Mouse (Mus musculus) MN1 (cell line): ENCODE data around the gene Tpcn1.
A peak's percentile ranks its signal among the peaks of the same experiment; 100 is the strongest.

Experiments
- DNase-seq: peaks from one replicate; pipeline ENCODE4 v3.0.0-alpha.2; 2016; ENCODE audit warnings: low spot score

The Tpcn1 gene

GRCm38 (mm10) chr5:120558041-120558440 is 30.4 kb downstream of the Tpcn1 start:
- DNase-seq = no peak

GRCm38 (mm10) chr5:120555871-120556270 is 32.6 kb downstream of the Tpcn1 start:
- DNase-seq = no peak

- no peak for DNase-seq
These were observed 37.8 kb downstream of the Tpcn1 start for GRCm38 (mm10) chr5:120550673-120551072.

GRCm38 (mm10) chr5:120550137-120550536 is 38.3 kb downstream of the Tpcn1 start:
- DNase-seq = no peak

GRCm38 (mm10) chr5:120548236-120548850 is 40.1 kb downstream of the Tpcn1 start:
- no peak for DNase-seq

GRCm38 (mm10) chr5:120536632-120537031 is 51.8 kb downstream of the Tpcn1 start:
- no peak for DNase-seq

- DNase-seq = no peak
These were observed 52.4 kb downstream of the Tpcn1 start for GRCm38 (mm10) chr5:120536046-120536445.

- no peak for DNase-seq
These were observed 53.8 kb downstream of the Tpcn1 start for GRCm38 (mm10) chr5:120534686-120535075.

GRCm38 (mm10) chr5:120534071-120534685 is 54.3 kb downstream of the Tpcn1 start:
- DNase-seq = no peak

GRCm38 (mm10) chr5:120531631-120532030 is 56.8 kb downstream of the Tpcn1 start:
- DNase-seq = no peak

GRCm38 (mm10) chr5:120527296-120527964 is 61.0 kb downstream of the Tpcn1 start:
- DNase-seq = no peak

- no peak for DNase-seq
These were observed 62.2 kb downstream of the Tpcn1 start for GRCm38 (mm10) chr5:120526311-120526710.

GRCm38 (mm10) chr5:120525737-120526136 is 62.7 kb downstream of the Tpcn1 start:
- DNase-seq = no peak

- DNase-seq = no peak
These were observed 63.7 kb downstream of the Tpcn1 start for GRCm38 (mm10) chr5:120524736-120525135.

GRCm38 (mm10) chr5:120522649-120523048 is 65.8 kb downstream of the Tpcn1 start:
- DNase-seq = peak; percentile 26

GRCm38 (mm10) chr5:120517552-120517951 is 70.9 kb downstream of the Tpcn1 start:
- peak; percentile 66 for DNase-seq

GRCm38 (mm10) chr5:120516221-120516984 is 72.1 kb downstream of the Tpcn1 start:
- peak; percentile 54 for DNase-seq

- no peak for DNase-seq
These were observed 73.0 kb downstream of the Tpcn1 start for GRCm38 (mm10) chr5:120515451-120515850.

- peak; percentile 63 for DNase-seq
These were observed 73.7 kb downstream of the Tpcn1 start for GRCm38 (mm10) chr5:120514754-120515153.

- no peak for DNase-seq
These were observed 74.3 kb downstream of the Tpcn1 start for GRCm38 (mm10) chr5:120514031-120514677.

GRCm38 (mm10) chr5:120512911-120513555 is 75.4 kb downstream of the Tpcn1 start:
- DNase-seq = peak; percentile 24
